Mouse (Mus musculus) lung, postnatal 25 days (tissue): ENCODE results near the gene Aspn.

ENCODE experiments used
- DNase-seq: peaks from one replicate; pipeline ENCODE4 v3.0.0; 2022; ENCODE audit warnings: low spot score

Aspn gene

GRCm38 (mm10) chr13:49544279-49544678, at the start of gene Aspn:
Gene Aspn, plus strand, starts transcription at chr13:49544443.
- DNase-seq: no peak

- no peak for DNase-seq
Observed at GRCm38 (mm10) chr13:49504510-49504909, 39.7 kb upstream of the Aspn start, which contains the start of gene Ecm2. Gene Ecm2, plus strand, starts transcription at chr13:49504810.

GRCm38 (mm10) chr13:49505776-49506175, 38.5 kb upstream of the Aspn start:
- DNase-seq: no peak

- DNase-seq: peak; percentile 43
Observed at GRCm38 (mm10) chr13:49507176-49507575, 37.1 kb upstream of the Aspn start.

GRCm38 (mm10) chr13:49518761-49519160, 25.5 kb upstream of the Aspn start:
- no peak for DNase-seq

GRCm38 (mm10) chr13:49526235-49526634, 18.0 kb upstream of the Aspn start:
- no peak for DNase-seq

- DNase-seq: no peak
Observed at GRCm38 (mm10) chr13:49530636-49531035, 13.6 kb upstream of the Aspn start.

GRCm38 (mm10) chr13:49536946-49537345, 7.3 kb upstream of the Aspn start:
- DNase-seq: no peak

GRCm38 (mm10) chr13:49538693-49539092, 5.5 kb upstream of the Aspn start:
- DNase-seq: no peak

- no peak for DNase-seq
Observed at GRCm38 (mm10) chr13:49545646-49546045, 1.4 kb downstream of the Aspn start.

- peak; percentile 31 for DNase-seq
Observed at GRCm38 (mm10) chr13:49546517-49546916, 2.3 kb downstream of the Aspn start.

GRCm38 (mm10) chr13:49547563-49548150, 3.4 kb downstream of the Aspn start:
- no peak for DNase-seq

- no peak for DNase-seq
Observed at GRCm38 (mm10) chr13:49549616-49550015, 5.4 kb downstream of the Aspn start.

- DNase-seq: no peak
Observed at GRCm38 (mm10) chr13:49554519-49554918, 10.3 kb downstream of the Aspn start.

GRCm38 (mm10) chr13:49556203-49556602, 12.0 kb downstream of the Aspn start:
- peak; percentile 6 for DNase-seq

GRCm38 (mm10) chr13:49556924-49557323, 12.7 kb downstream of the Aspn start:
- DNase-seq: no peak

GRCm38 (mm10) chr13:49559185-49559584, 14.9 kb downstream of the Aspn start:
- no peak for DNase-seq

- no peak for DNase-seq
Observed at GRCm38 (mm10) chr13:49560886-49561285, 16.6 kb downstream of the Aspn start.

- DNase-seq: no peak
Observed at GRCm38 (mm10) chr13:49564347-49564746, 20.1 kb downstream of the Aspn start.

GRCm38 (mm10) chr13:49570371-49570770, 26.1 kb downstream of the Aspn start:
- DNase-seq: no peak

- no peak for DNase-seq
Observed at GRCm38 (mm10) chr13:49571418-49571817, 27.2 kb downstream of the Aspn start.

- DNase-seq: peak; percentile 24
Observed at GRCm38 (mm10) chr13:49581541-49582530, 37.6 kb downstream of the Aspn start, which contains the start of gene Omd. Gene Omd, plus strand, starts transcription at chr13:49582462.

GRCm38 (mm10) chr13:49583859-49584258, 39.6 kb downstream of the Aspn start:
- no peak for DNase-seq
